Mouse (Mus musculus): ENCODE results near the gene Slc22a15. TPM values are rescaled to one million over a fixed set of nuclear protein-coding genes. Genes with fewer than 3 reads are reported as not detected.

The Slc22a15 gene
- polyA plus RNA-seq, 1 experiment from 2014 or later = 4.1 TPM

DNA sequence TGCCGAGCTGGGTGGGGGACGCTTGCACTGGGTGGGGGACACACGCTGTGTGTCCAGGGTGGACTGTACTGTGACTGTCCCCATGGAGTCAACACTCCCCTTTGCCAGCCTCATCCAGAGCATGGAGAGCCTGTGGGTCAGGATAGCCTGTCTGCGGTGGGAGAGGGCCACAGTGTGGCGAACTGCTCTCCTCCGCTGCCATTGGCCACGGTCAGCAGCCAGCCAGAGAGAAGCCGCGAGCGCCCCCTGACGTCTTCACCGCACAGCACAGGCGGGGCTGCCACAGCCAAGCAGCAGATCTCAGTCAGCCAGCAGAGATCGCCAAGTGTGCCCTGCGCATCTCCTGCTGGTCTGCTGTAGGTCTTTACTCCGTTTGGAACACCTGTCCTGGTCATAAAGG, 118.1 kb downstream of the Slc22a15 start:
- peak; percentile 87 for ATAC-seq (ENCODE audit: low FRiP score, low TSS enrichment)
- Histone ChIP-seq H3K27ac (replicated peaks) (no peak overlapping the region), H3K9me3 (ENCODE audit: control insufficient read depth, low read length) (no peaks in the 10 kb centered on the region), H3K4me1 (replicated peaks; ENCODE audit: control insufficient read depth, insufficient read depth) (no peaks in the 10 kb centered on the region), H3K27me3 (ENCODE audit: control insufficient read depth, insufficient read depth, low read length) (no peaks in the 10 kb centered on the region), H3K4me3 (ENCODE audit: low read depth, low read length) (peak overlapping the region; percentile 6; the same call in 1 of the 2 replicates), H3K4me2 (replicated peaks; ENCODE audit: low read depth) (peak overlapping the region; percentile 42), H3K9ac (ENCODE audit: low read length) (peak overlapping the region; percentile 41; the same call in 1 of the 2 replicates), H3K36me3 (ENCODE audit: control insufficient read depth, insufficient read depth, low read length) (no peaks in the 10 kb centered on the region)
- TF ChIP-seq EP300 (optimal IDR thresholded peaks at IDR 0.05) (no peak), CTCF (IDR thresholded peaks at IDR 0.05; ENCODE audit: low read depth) (peak; percentile 98)
- DNase-seq (ENCODE audit: low spot score) = peak; percentile 94
- 9% methylated on average over 16 of the region's 16 CpGs for WGBS

Other genes starting within 250 kb of the Slc22a15 start
- gene Mab21l3, start 75.5 kb downstream of the Slc22a15 start, polyA plus RNA-seq (2015; fragmentation: Nextera tagmentation; extraction: Ambion mirVana) = 0.57 and 0.67 TPM in 2 replicates
- not detected in 2 replicates for gene Nhlh2, start 85.6 kb upstream of the Slc22a15 start, polyA plus RNA-seq (2015; fragmentation: Nextera tagmentation; extraction: Ambion mirVana)
- 2.5 and 2.6 TPM in 2 replicates for gene Casq2, start 162.0 kb upstream of the Slc22a15 start, polyA plus RNA-seq (2015; fragmentation: Nextera tagmentation; extraction: Ambion mirVana)